Mouse (Mus musculus): ENCODE measurements around the gene Msantd2. TPM values are rescaled to one million over a fixed set of nuclear protein-coding genes. Genes with fewer than 3 reads are reported as not detected.
A peak's percentile ranks its signal among the peaks of the same experiment; 100 is the strongest.

Gene Msantd2
- polyA plus RNA-seq, 1 experiment from 2014 or later = 35.8 TPM

GRCm38 (mm10) chr9:37519995-37520394 is 30.9 kb downstream of the Msantd2 start:
- no peak overlapping the region for H3K4me3 ChIP-seq (ENCODE audit: low read depth, low read length)
- H3K27me3 ChIP-seq (ENCODE audit: control insufficient read depth, insufficient read depth, low read length) = no peaks in the 10 kb centered on the region
- ATAC-seq (ENCODE audit: low FRiP score) = no peak
- 94% methylated on average over 2 of the region's 2 CpGs for WGBS
- no peaks in the 10 kb centered on the region for H3K4me1 ChIP-seq (ENCODE audit: control insufficient read depth, insufficient read depth, low read length)
- H3K9me3 ChIP-seq (ENCODE audit: control insufficient read depth, low read length) = no peaks in the 10 kb centered on the region
- no peak overlapping the region for H3K9ac ChIP-seq (ENCODE audit: low read length)
- H3K4me2 ChIP-seq = no peak overlapping the region
- no peak for DNase-seq (ENCODE audit: low spot score, missing footprints)
- H3K36me3 ChIP-seq (ENCODE audit: control insufficient read depth, insufficient read depth, low read length) = peaks cover 14% of the 10 kb centered on the region
- H3K27ac ChIP-seq (ENCODE audit: low read depth, low read length) = no peak overlapping the region

GRCm38 (mm10) chr9:37525461-37525860 is 36.3 kb downstream of the Msantd2 start:
- Histone ChIP-seq H3K36me3 (ENCODE audit: control insufficient read depth, insufficient read depth, low read length) (peaks cover 8% of the 10 kb centered on the region), H3K9ac (ENCODE audit: low read length) (no peak overlapping the region), H3K27ac (ENCODE audit: low read depth, low read length) (no peak overlapping the region), H3K4me1 (ENCODE audit: control insufficient read depth, insufficient read depth, low read length) (peaks cover 12% of the 10 kb centered on the region), H3K9me3 (ENCODE audit: control insufficient read depth, low read length) (peaks cover 3% of the 10 kb centered on the region; the same call in 1 of the 2 replicates), H3K27me3 (ENCODE audit: control insufficient read depth, insufficient read depth, low read length) (peaks cover 40% of the 10 kb centered on the region), H3K4me3 (ENCODE audit: low read depth, low read length) (no peak overlapping the region), H3K4me2 (no peak overlapping the region)
- DNase-seq (ENCODE audit: low spot score, missing footprints) = no peak
- WGBS = 87% methylated on average over 2 of the region's 2 CpGs
- ATAC-seq (ENCODE audit: low FRiP score) = no peak

- peaks cover 51% of the 10 kb centered on the region for H3K27me3 ChIP-seq (ENCODE audit: control insufficient read depth, insufficient read depth, low read length)
- DNase-seq (ENCODE audit: low spot score, missing footprints) = peak; percentile 92
- ATAC-seq (ENCODE audit: low FRiP score) = peak; percentile 17; the same call in 1 of the 2 replicates
- H3K9ac ChIP-seq (ENCODE audit: low read length) = no peak overlapping the region
- peaks cover 5% of the 10 kb centered on the region for H3K36me3 ChIP-seq (ENCODE audit: control insufficient read depth, insufficient read depth, low read length)
- H3K4me1 ChIP-seq (ENCODE audit: control insufficient read depth, insufficient read depth, low read length) = peaks cover 15% of the 10 kb centered on the region
- peak overlapping the region; percentile 19; the same call in 1 of the 2 replicates for H3K4me2 ChIP-seq
- H3K27ac ChIP-seq (ENCODE audit: low read depth, low read length) = no peak overlapping the region
- WGBS = 20% methylated on average over 21 of the region's 21 CpGs
- peaks cover 3% of the 10 kb centered on the region; the same call in 1 of the 2 replicates for H3K9me3 ChIP-seq (ENCODE audit: control insufficient read depth, low read length)
- no peak overlapping the region for H3K4me3 ChIP-seq (ENCODE audit: low read depth, low read length)
These were observed 37.6 kb downstream of the Msantd2 start for GRCm38 (mm10) chr9:37526443-37527395.

GRCm38 (mm10) chr9:37527396-37528224 is 38.5 kb downstream of the Msantd2 start, which contains the start of gene Esam:
TSS of gene Esam (plus strand) at chr9:37528078.
- Histone ChIP-seq H3K27me3 (ENCODE audit: control insufficient read depth, insufficient read depth, low read length) (peaks cover 57% of the 10 kb centered on the region), H3K27ac (ENCODE audit: low read depth, low read length) (no peak within 1 kb of the TSS; the same call in 1 of the 2 replicates), H3K9ac (ENCODE audit: low read length) (peak within 1 kb of the TSS; percentile 27), H3K9me3 (ENCODE audit: control insufficient read depth, low read length) (peaks cover 3% of the 10 kb centered on the region; the same call in 1 of the 2 replicates), H3K36me3 (ENCODE audit: control insufficient read depth, insufficient read depth, low read length) (peaks cover 5% of the 10 kb centered on the region), H3K4me2 (peak within 1 kb of the TSS; percentile 19), H3K4me1 (ENCODE audit: control insufficient read depth, insufficient read depth, low read length) (peaks cover 15% of the 10 kb centered on the region), H3K4me3 (ENCODE audit: low read depth, low read length) (peak within 1 kb of the TSS; percentile 7; the same call in 1 of the 2 replicates)
- WGBS = 2% methylated on average over 41 of the region's 41 CpGs
- ATAC-seq (ENCODE audit: low FRiP score) (peak; percentile 33), DNase-seq (ENCODE audit: low spot score, missing footprints) (peak; percentile 93)

GRCm38 (mm10) chr9:37528225-37528970 is 39.3 kb downstream of the Msantd2 start:
- Histone ChIP-seq H3K36me3 (ENCODE audit: control insufficient read depth, insufficient read depth, low read length) (no peaks in the 10 kb centered on the region), H3K27me3 (ENCODE audit: control insufficient read depth, insufficient read depth, low read length) (peaks cover 60% of the 10 kb centered on the region), H3K4me3 (ENCODE audit: low read depth, low read length) (no peak overlapping the region), H3K27ac (ENCODE audit: low read depth, low read length) (no peak overlapping the region; the same call in 1 of the 2 replicates), H3K4me2 (no peak overlapping the region; the same call in 1 of the 2 replicates), H3K9ac (ENCODE audit: low read length) (peak overlapping the region; percentile 4; the same call in 1 of the 2 replicates), H3K9me3 (ENCODE audit: control insufficient read depth, low read length) (peaks cover 3% of the 10 kb centered on the region; the same call in 1 of the 2 replicates), H3K4me1 (ENCODE audit: control insufficient read depth, insufficient read depth, low read length) (peaks cover 15% of the 10 kb centered on the region)
- peak; percentile 91 for DNase-seq (ENCODE audit: low spot score, missing footprints)
- no peak for ATAC-seq (ENCODE audit: low FRiP score)
- 18% methylated on average over 9 of the region's 9 CpGs for WGBS

GRCm38 (mm10) chr9:37530031-37530887 is 41.1 kb downstream of the Msantd2 start:
- peaks cover 3% of the 10 kb centered on the region; the same call in 1 of the 2 replicates for H3K9me3 ChIP-seq (ENCODE audit: control insufficient read depth, low read length)
- no peaks in the 10 kb centered on the region for H3K36me3 ChIP-seq (ENCODE audit: control insufficient read depth, insufficient read depth, low read length)
- H3K4me2 ChIP-seq = peak overlapping the region; percentile 38
- H3K4me3 ChIP-seq (ENCODE audit: low read depth, low read length) = peak overlapping the region; percentile 15
- H3K27ac ChIP-seq (ENCODE audit: low read depth, low read length) = no peak overlapping the region
- peaks cover 15% of the 10 kb centered on the region for H3K4me1 ChIP-seq (ENCODE audit: control insufficient read depth, insufficient read depth, low read length)
- H3K9ac ChIP-seq (ENCODE audit: low read length) = peak overlapping the region; percentile 13; the same call in 1 of the 2 replicates
- under 1% methylated on average over 32 of the region's 32 CpGs for WGBS
- peak; percentile 94 for DNase-seq (ENCODE audit: low spot score, missing footprints)
- ATAC-seq (ENCODE audit: low FRiP score) = peak; percentile 43
- H3K27me3 ChIP-seq (ENCODE audit: control insufficient read depth, insufficient read depth, low read length) = peaks cover 60% of the 10 kb centered on the region

GRCm38 (mm10) chr9:37530888-37531705 is 42.0 kb downstream of the Msantd2 start:
- Histone ChIP-seq H3K9me3 (ENCODE audit: control insufficient read depth, low read length) (peaks cover 2% of the 10 kb centered on the region; the same call in 1 of the 2 replicates), H3K4me1 (ENCODE audit: control insufficient read depth, insufficient read depth, low read length) (peaks cover 15% of the 10 kb centered on the region), H3K27ac (ENCODE audit: low read depth, low read length) (no peak overlapping the region), H3K4me3 (ENCODE audit: low read depth, low read length) (peak overlapping the region; percentile 15), H3K27me3 (ENCODE audit: control insufficient read depth, insufficient read depth, low read length) (peaks cover 55% of the 10 kb centered on the region), H3K4me2 (peak overlapping the region; percentile 38), H3K36me3 (ENCODE audit: control insufficient read depth, insufficient read depth, low read length) (no peaks in the 10 kb centered on the region), H3K9ac (ENCODE audit: low read length) (peak overlapping the region; percentile 22; the same call in 1 of the 2 replicates)
- ATAC-seq (ENCODE audit: low FRiP score) (peak; percentile 73; the same call in 1 of the 2 replicates), DNase-seq (ENCODE audit: low spot score, missing footprints) (peak; percentile 95)
- 1% methylated on average over 31 of the region's 31 CpGs for WGBS
